Comparison of ENCODE assay signal across 8 mouse cellular contexts in the genomic region with DNA sequence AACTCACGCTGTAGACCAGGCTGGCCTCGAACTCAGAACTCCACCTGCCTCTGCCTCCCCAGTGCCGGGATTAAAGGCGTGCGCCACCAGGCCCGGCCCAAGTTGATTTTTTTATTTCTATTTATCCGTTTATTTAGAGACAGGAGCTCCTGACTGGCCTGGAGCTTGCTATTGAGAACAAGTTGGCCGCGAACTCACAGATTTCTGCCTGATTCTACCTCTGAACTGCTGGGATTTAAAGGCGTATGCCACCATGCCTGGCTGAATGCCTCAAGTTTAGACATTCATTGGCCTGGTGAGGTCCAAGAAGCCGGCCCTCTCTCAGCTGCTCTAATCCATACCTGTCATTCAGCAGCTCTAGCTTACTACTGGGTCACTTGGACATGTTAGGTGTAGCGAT. TPM values are rescaled to one million over a fixed set of nuclear protein-coding genes. Genes with fewer than 3 reads are reported as not detected.
DNase-seq lines count a peak whose midpoint lies in the region; ATAC-seq and TF ChIP-seq lines count a peak whose summit lies in the region.

No protein-coding gene starts in this region.

- H3K36me3 ChIP-seq in kidney, embryonic 15.5 days: peaks cover 22% of the 10 kb centered on the region
- H3K36me3 ChIP-seq in heart, embryonic 16.5 days (ENCODE audit: control insufficient read depth, insufficient read depth): peaks cover 15% of the 10 kb centered on the region
- peaks cover 15% of the 10 kb centered on the region for H3K36me3 ChIP-seq in liver, postnatal 0 days (replicated peaks; ENCODE audit: insufficient read depth, low read length)

- no peak for TF ChIP-seq EP300 in liver, postnatal 0 days (IDR thresholded peaks at IDR 0.05; ENCODE audit: low read depth)

- no peaks in the 10 kb centered on the region for H3K9me3 ChIP-seq in kidney, embryonic 15.5 days (replicated peaks)
- H3K9me3 ChIP-seq in heart, embryonic 16.5 days (replicated peaks; ENCODE audit: control insufficient read depth, low read length): no peaks in the 10 kb centered on the region
- no peaks in the 10 kb centered on the region for H3K9me3 ChIP-seq in liver, postnatal 0 days (ENCODE audit: low read length)

- H3K4me3 ChIP-seq in kidney, embryonic 15.5 days (replicated peaks): peak overlapping the region; percentile 55
- H3K4me3 ChIP-seq in bone marrow macrophage, adult 2 months (ENCODE audit: insufficient read depth, low read length): peak overlapping the region; percentile 56
- peak overlapping the region; percentile 50 for H3K4me3 ChIP-seq in heart, embryonic 16.5 days (ENCODE audit: low read length)
- peak overlapping the region; percentile 54 for H3K4me3 ChIP-seq in liver, postnatal 0 days (ENCODE audit: low read depth, low read length)

- H3K27me3 ChIP-seq in kidney, embryonic 15.5 days: no peaks in the 10 kb centered on the region
- H3K27me3 ChIP-seq in heart, embryonic 16.5 days (ENCODE audit: control insufficient read depth, insufficient read depth, low read length): no peaks in the 10 kb centered on the region
- H3K27me3 ChIP-seq in liver, postnatal 0 days (ENCODE audit: insufficient read depth, low read length): no peaks in the 10 kb centered on the region

- 75% methylated on average over 12 of the region's 12 CpGs for WGBS in kidney, embryonic 15.5 days
- 70% methylated on average over 12 of the region's 12 CpGs for WGBS in heart, embryonic 16.5 days
- WGBS in liver, postnatal 0 days (ENCODE audit: insufficient replicate concordance): 58% methylated on average over 12 of the region's 12 CpGs

- peak overlapping the region; percentile 96 for H3K4me2 ChIP-seq in kidney, embryonic 15.5 days
- peak overlapping the region; percentile 75 for H3K4me2 ChIP-seq in heart, embryonic 16.5 days (ENCODE audit: low read depth, low read length)
- peak overlapping the region; percentile 89 for H3K4me2 ChIP-seq in liver, postnatal 0 days (ENCODE audit: low read depth, low read length)

- peaks cover 58% of the 10 kb centered on the region for H3K4me1 ChIP-seq in kidney, embryonic 15.5 days
- H3K4me1 ChIP-seq in bone marrow macrophage, adult 2 months (ENCODE audit: control insufficient read depth, insufficient read depth, low read length): peaks cover 31% of the 10 kb centered on the region
- H3K4me1 ChIP-seq in heart, embryonic 16.5 days (ENCODE audit: control insufficient read depth, insufficient read depth, low read length): peaks cover 43% of the 10 kb centered on the region
- peaks cover 49% of the 10 kb centered on the region for H3K4me1 ChIP-seq in liver, postnatal 0 days (ENCODE audit: insufficient read depth)

- no peak for ATAC-seq in kidney, embryonic 15.5 days (replicated peaks; ENCODE audit: low FRiP score)
- ATAC-seq in heart, embryonic 16.5 days (replicated peaks; ENCODE audit: extremely low read depth, insufficient read depth, low FRiP score): no peak
- no peak for ATAC-seq in liver, postnatal 0 days

- no peak for TF ChIP-seq POLR2A in bone marrow macrophage, adult 2 months (IDR thresholded peaks at IDR 0.05; ENCODE audit: borderline replicate concordance, low read depth, low read length)

- TF ChIP-seq CTCF in bone marrow macrophage, adult 2 months (IDR thresholded peaks at IDR 0.05; ENCODE audit: low read depth, low read length): no peak
- no peak for TF ChIP-seq CTCF in liver, postnatal 0 days (IDR thresholded peaks at IDR 0.05; ENCODE audit: low read depth)

- peak overlapping the region; percentile 99 for H3K27ac ChIP-seq in kidney, embryonic 15.5 days
- peak overlapping the region; percentile 95 for H3K27ac ChIP-seq in bone marrow macrophage, adult 2 months (ENCODE audit: insufficient read depth, low read depth, low read length)
- peak overlapping the region; percentile 99 for H3K27ac ChIP-seq in heart, embryonic 16.5 days (ENCODE audit: low read length)
- peak overlapping the region; percentile 97 for H3K27ac ChIP-seq in liver, postnatal 0 days (ENCODE audit: low read depth)

- peak overlapping the region; percentile 48 for H3K9ac ChIP-seq in kidney, embryonic 15.5 days
- H3K9ac ChIP-seq in heart, embryonic 16.5 days (ENCODE audit: low read length): peak overlapping the region; percentile 79
- H3K9ac ChIP-seq in liver, postnatal 0 days (replicated peaks): 0 out of 2 replicates have a peak overlapping the region, but pooled peaks have one; percentile 12

- DNase-seq in kidney, adult 8-10 months: no peak
- DNase-seq in liver, postnatal 0 days: no peak
- DNase-seq in gastrocnemius, postnatal 4 days (ENCODE audit: low spot score in 2 of 2): no peak
- DNase-seq in kidney, postnatal 10 days: no peak
- no peak for DNase-seq in right cerebral cortex, adult 2 months (ENCODE audit: low spot score in 2 of 2)

RNA-seq across cellular contexts. Expression of a gene that starts 0.9 kb away (rescaled TPM):
- 56.3 and 58.5 TPM in 2 replicates for polyA plus RNA-seq in kidney, embryonic 15.5 days (2015; fragmentation: Nextera tagmentation; extraction: Ambion mirVana)
- polyA plus RNA-seq in bone marrow macrophage, adult 2 months (2012; ENCODE audit: insufficient read depth, insufficient read length, missing spikeins): 103 and 109 TPM in 2 replicates
- 30.7 and 33.9 TPM in 2 replicates for polyA plus RNA-seq in heart, embryonic 16.5 days (2015; fragmentation: Nextera tagmentation; extraction: Ambion mirVana)
- polyA plus RNA-seq in liver, postnatal 0 days (2015; fragmentation: Nextera tagmentation; extraction: Ambion mirVana): 19.5 and 21.8 TPM in 2 replicates
- total RNA-seq in gastrocnemius, postnatal 4 days (2021): 100 to 1,000 TPM in 1 of 2 experiments, 10 to 100 TPM in 1; 98.9 to 112 TPM

RNA-seq across cellular contexts. Expression of a gene that starts 1.4 kb away (rescaled TPM):
- 34.2 and 37.0 TPM in 2 replicates for polyA plus RNA-seq in kidney, embryonic 15.5 days (2015; fragmentation: Nextera tagmentation; extraction: Ambion mirVana)
- polyA plus RNA-seq in bone marrow macrophage, adult 2 months (2012; ENCODE audit: insufficient read depth, insufficient read length, missing spikeins): 19.5 and 26.3 TPM in 2 replicates
- 50.3 and 51.6 TPM in 2 replicates for polyA plus RNA-seq in heart, embryonic 16.5 days (2015; fragmentation: Nextera tagmentation; extraction: Ambion mirVana)
- 93.9 and 101 TPM in 2 replicates for polyA plus RNA-seq in liver, postnatal 0 days (2015; fragmentation: Nextera tagmentation; extraction: Ambion mirVana)
- 100 to 1,000 TPM; 446 to 545 TPM for total RNA-seq in gastrocnemius, postnatal 4 days (2021)

RNA-seq across cellular contexts. Expression of a gene that starts 13.2 kb away (rescaled TPM):
- polyA plus RNA-seq in kidney, embryonic 15.5 days (2015; fragmentation: Nextera tagmentation; extraction: Ambion mirVana): 376 and 387 TPM in 2 replicates
- polyA plus RNA-seq in bone marrow macrophage, adult 2 months (2012; ENCODE audit: insufficient read depth, insufficient read length, missing spikeins): 104 and 108 TPM in 2 replicates
- 596 and 743 TPM in 2 replicates for polyA plus RNA-seq in heart, embryonic 16.5 days (2015; fragmentation: Nextera tagmentation; extraction: Ambion mirVana)
- 313 and 321 TPM in 2 replicates for polyA plus RNA-seq in liver, postnatal 0 days (2015; fragmentation: Nextera tagmentation; extraction: Ambion mirVana)
- total RNA-seq in gastrocnemius, postnatal 4 days (2021): 100 to 1,000 TPM; 327 to 331 TPM

RNA-seq across cellular contexts. Expression of a gene that starts 30.1 kb away (rescaled TPM):
- polyA plus RNA-seq in kidney, embryonic 15.5 days (2015; fragmentation: Nextera tagmentation; extraction: Ambion mirVana): 1,002 and 1,019 TPM in 2 replicates
- 1,336 and 1,616 TPM in 2 replicates for polyA plus RNA-seq in bone marrow macrophage, adult 2 months (2012; ENCODE audit: insufficient read depth, insufficient read length, missing spikeins)
- polyA plus RNA-seq in heart, embryonic 16.5 days (2015; fragmentation: Nextera tagmentation; extraction: Ambion mirVana): 536 and 549 TPM in 2 replicates
- polyA plus RNA-seq in liver, postnatal 0 days (2015; fragmentation: Nextera tagmentation; extraction: Ambion mirVana): 453 and 466 TPM in 2 replicates
- 1,000 to 10,000 TPM; 1,165 to 1,300 TPM for total RNA-seq in gastrocnemius, postnatal 4 days (2021)

RNA-seq across cellular contexts. Expression of a gene that starts 33.6 kb away (rescaled TPM):
- polyA plus RNA-seq in kidney, embryonic 15.5 days (2015; fragmentation: Nextera tagmentation; extraction: Ambion mirVana): 1.6 and 2.4 TPM in 2 replicates
- 0.25 and 0.81 TPM in 2 replicates for polyA plus RNA-seq in bone marrow macrophage, adult 2 months (2012; ENCODE audit: insufficient read depth, insufficient read length, missing spikeins)
- polyA plus RNA-seq in heart, embryonic 16.5 days (2015; fragmentation: Nextera tagmentation; extraction: Ambion mirVana): 1.5 TPM in 2 replicates
- 0.05 and 0.20 TPM in 2 replicates for polyA plus RNA-seq in liver, postnatal 0 days (2015; fragmentation: Nextera tagmentation; extraction: Ambion mirVana)
- 1 to 10 TPM in 1 of 2 experiments, under 1 TPM in 1; 0.73 to 2.1 TPM for total RNA-seq in gastrocnemius, postnatal 4 days (2021)

Comparison
In these comparisons a context has a peak if more than half of its experiments do, and no peak if none do; other contexts are left out.
1. H3K9ac ChIP-seq: peak in every context shown above with its lines; median percentile 79 in heart, embryonic 16.5 days; 48 in kidney, embryonic 15.5 days; 12 in liver, postnatal 0 days.